Mouse (Mus musculus) cerebellum, adult 2 months (tissue): Measurements from ENCODE around the gene Rbks.

ENCODE experiments used
- CTCF ChIP-seq: fragments of 200-500 bp; IDR thresholded peaks from 2 replicates; pipeline ENCODE4 v1.5.1; 2011; ENCODE audit warnings: low read depth, mild to moderate bottlenecking, control low read depth, low read length, moderate library complexity, borderline replicate concordance; ENCODE audit not compliant: insufficient read depth
- POLR2A ChIP-seq: fragments of 200-500 bp; IDR thresholded peaks from 2 replicates; pipeline ENCODE4 v1.6.1; 2011; ENCODE audit warnings: low read length, control low read depth, borderline replicate concordance; ENCODE audit not compliant: insufficient read depth

DNA sequence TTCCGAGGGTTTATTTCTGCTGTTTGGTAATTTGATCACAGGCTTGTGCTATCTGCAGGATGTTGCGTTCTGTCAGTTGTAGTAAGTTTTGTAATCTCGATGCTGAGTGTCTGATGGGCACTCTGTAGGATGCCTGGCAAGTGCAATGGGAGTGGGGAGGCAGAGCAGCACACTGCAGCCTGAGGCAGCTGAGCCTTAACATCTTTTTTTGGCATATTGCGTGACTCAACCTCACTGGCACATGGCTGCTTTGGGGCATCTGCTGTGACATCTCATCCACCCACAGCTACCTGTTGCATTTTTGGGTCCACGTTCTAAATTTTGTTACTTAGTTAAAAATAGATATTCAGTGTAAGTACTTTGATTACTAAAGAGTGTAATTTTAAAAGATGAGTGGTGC is 7.5 kb upstream of the Rbks start:
- TF ChIP-seq CTCF = no peak
- no peak for TF ChIP-seq POLR2A
